Mouse (Mus musculus): ENCODE data around the gene Rps5. TPM values are rescaled to one million over a fixed set of nuclear protein-coding genes. Genes with fewer than 3 reads are reported as not detected.
"Not testable (repeated sequence)": the region's sequence is repeated elsewhere in the genome, so short reads cannot be mapped to it uniquely, and the experiment has no call there.

Gene Rps5
- total RNA-seq (2021), result 100 to 1,000 TPM; 667 to 730 TPM
- long read RNA-seq, experiment 1, transcript Rps5-202 (6 exons, 794 nt), result minor isoform, 6 of 257 reads
- long read RNA-seq, experiment 1, transcript Rps5-201 (6 exons, 761 nt), result major isoform, 235 of 257 reads
- long read RNA-seq, experiment 1, partial matches to known transcripts, result 15 of 257 reads
- long read RNA-seq, experiment 1, other reads (novel, unspliced or antisense), result 1 of 257 reads
- long read RNA-seq, experiment 2, transcript Rps5-201 (6 exons, 761 nt), result major isoform, 226 of 249 reads
- long read RNA-seq, experiment 2, transcript Rps5-202 (6 exons, 794 nt), result minor isoform, 8 of 249 reads
- long read RNA-seq, experiment 2, partial matches to known transcripts, result 13 of 249 reads
- long read RNA-seq, experiment 2, other reads (novel, unspliced or antisense), result 2 of 249 reads

GRCm38 (mm10) chr7:12921705-12922465, at the start of gene Rps5:
TSS of gene Rps5 (plus strand) at chr7:12922290.
- intact Hi-C loops (cut with DNase I; ENCODE audit: low total_unique reads), result loop anchor here (10.0 kb wide), 1 partner anchor 53 kb away; the partner anchor contains the start of gene Zfp446
- peak; percentile 98 for DNase-seq

- DNase-seq, result no peak
- intact Hi-C loops (cut with DNase I; ENCODE audit: low total_unique reads), result no loop called here
Measured at GRCm38 (mm10) chr7:12874301-12874700, 47.8 kb upstream of the Rps5 start.

GRCm38 (mm10) chr7:12880036-12880435, 42.1 kb upstream of the Rps5 start:
- no peak for DNase-seq
- intact Hi-C loops (cut with DNase I; ENCODE audit: low total_unique reads), result no loop called here

DNA sequence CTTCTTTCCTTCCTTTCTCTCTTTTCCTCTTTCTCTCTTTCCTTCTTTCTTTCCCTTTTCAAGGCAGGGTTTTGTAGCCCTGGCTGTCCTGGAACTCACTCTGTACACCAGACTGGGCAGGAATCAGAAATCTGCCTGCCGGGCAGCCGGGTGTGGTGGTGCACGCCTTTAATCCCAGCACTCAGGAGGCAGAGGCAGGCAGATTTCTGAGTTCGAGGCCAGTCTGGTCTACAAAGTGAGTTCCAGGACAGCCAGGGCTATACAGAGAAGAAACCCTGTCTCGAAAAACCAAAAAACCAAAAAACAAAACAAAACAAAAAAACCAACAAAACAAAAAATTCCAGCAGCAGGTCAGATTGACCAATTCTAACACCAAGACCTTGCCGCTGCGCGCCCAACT, 41.6 kb upstream of the Rps5 start:
- intact Hi-C loops (cut with DNase I; ENCODE audit: low total_unique reads); DNase-seq: not testable (repeated sequence)

DNA sequence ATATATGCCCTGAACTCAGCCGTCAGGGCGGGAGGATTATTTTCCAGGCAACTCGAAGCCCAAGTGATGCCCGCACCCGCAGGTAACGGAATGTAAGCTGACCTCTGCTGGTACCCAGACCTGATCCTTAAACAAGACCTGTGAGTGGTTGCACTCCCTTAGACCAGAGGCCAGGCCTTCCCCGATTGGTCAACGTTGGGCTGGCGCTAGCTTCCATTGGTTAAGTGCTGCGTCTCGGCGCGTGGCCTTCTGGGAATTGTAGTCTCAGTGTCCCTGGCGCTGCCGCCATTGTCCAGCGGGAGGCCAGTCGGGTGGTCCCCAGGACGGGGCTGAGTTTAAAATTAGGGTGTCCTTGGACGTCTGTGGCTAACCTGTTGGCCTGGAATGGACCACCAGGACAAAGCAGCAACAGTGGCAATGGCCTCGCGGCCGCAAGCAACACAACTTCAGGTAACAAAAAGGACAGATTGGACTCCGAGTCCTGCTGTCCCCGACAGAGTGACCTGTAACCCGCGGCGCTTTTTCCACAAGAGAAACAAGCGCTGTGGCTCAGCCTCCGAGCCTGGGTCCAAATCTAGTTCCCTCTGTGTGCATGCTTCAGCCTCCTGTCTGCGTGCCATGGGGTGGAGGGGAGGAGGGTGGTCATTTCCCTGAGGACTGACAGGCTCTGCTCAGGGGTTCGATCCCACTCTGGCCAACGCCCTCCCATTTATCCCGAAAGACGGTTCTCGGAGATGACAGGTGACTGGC, 41.0 kb upstream of the Rps5 start, which contains the start of gene Zfp128:
TSS of gene Zfp128 (plus strand) at position 267 of the 750 bp plus-strand sequence.
- intact Hi-C loops (cut with DNase I; ENCODE audit: low total_unique reads), result no loop called here
- DNase-seq, result peak; percentile 95

GRCm38 (mm10) chr7:12886563-12887266, 35.4 kb upstream of the Rps5 start:
- no peak for DNase-seq

GRCm38 (mm10) chr7:12887585-12887984, 34.5 kb upstream of the Rps5 start:
- intact Hi-C loops (cut with DNase I; ENCODE audit: low total_unique reads), result no loop called here
- DNase-seq, result no peak

More at GRCm38 (mm10) chr7:12886563-12887266, 35.4 kb upstream of the Rps5 start:
- intact Hi-C loops (cut with DNase I; ENCODE audit: low total_unique reads), result no loop called here

DNA sequence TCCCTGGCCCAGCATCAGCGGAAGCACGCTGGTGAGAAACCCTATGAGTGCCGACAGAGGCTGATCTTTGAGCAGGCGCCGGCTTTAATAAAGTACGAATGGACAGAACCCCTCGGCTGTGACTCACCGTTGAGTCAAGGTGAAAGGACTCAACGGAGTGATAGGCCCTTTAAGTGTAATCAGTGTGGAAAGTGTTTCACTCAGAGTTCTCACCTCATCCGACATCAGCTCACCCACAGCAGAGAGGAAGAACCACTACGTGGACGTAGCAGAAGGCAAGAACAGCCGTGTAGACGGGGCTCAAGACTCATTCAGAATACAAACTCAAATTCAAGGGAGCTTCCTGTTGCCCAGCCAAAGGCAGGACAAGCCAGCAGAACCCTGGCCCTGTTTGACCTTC, 31.2 kb upstream of the Rps5 start:
- DNase-seq, result no peak
- intact Hi-C loops (cut with DNase I; ENCODE audit: low total_unique reads), result no loop called here

GRCm38 (mm10) chr7:12891334-12891733, 30.8 kb upstream of the Rps5 start:
- no peak for DNase-seq
- intact Hi-C loops (cut with DNase I; ENCODE audit: low total_unique reads), result no loop called here

DNA sequence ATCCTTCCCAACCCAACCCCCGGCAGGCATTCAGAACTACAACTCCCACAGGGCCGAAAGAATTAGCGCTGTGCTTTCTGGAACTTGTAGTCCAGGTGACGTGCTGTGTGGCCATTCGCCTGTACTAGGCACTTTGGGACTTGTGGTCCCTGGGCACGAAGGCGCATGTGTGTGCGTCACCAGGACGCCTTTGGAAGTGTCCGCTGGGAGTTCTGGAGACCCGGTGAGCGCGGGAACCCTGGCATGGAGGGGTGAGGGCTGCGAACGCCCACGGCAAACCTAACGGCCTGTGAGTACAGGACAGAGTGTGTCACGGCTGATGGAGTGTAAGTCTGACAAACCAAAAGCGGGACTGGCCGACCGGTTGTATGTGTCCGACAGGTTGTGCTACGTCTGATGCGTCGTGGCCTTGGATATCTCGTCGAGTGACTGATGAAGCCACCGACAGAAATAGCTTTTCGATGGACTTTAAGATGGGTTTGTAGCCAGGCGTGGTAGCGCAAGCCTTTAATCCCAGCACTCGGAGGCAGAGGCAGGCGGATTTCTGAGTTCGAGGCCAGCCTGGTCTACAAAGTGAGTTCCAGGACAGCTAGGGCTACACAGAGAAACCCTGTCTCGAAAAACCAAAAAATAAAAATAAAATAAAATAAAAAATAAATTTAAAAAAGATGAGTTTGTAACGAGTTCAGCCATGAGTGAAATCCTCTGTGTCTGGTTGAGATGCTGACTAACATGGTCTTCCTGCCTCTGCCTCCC, 24.3 kb upstream of the Rps5 start, which contains the start of gene Zscan22:
TSS of gene Zscan22 (plus strand) at position 161 of the 756 bp plus-strand sequence.
- DNase-seq, result peak; percentile 92
- intact Hi-C loops (cut with DNase I; ENCODE audit: low total_unique reads), result loop anchor here (2.0 kb wide), 1 partner anchor 67 kb away; the partner anchor contains the start of gene Zfp324

GRCm38 (mm10) chr7:12901517-12901916, 20.6 kb upstream of the Rps5 start:
- intact Hi-C loops (cut with DNase I; ENCODE audit: low total_unique reads), result loop anchor here (5.0 kb wide), 1 partner anchor 151 kb away; the partner anchor contains the start of gene Mzf1
- DNase-seq, result no peak

GRCm38 (mm10) chr7:12903623-12904022, 18.5 kb upstream of the Rps5 start:
- intact Hi-C loops (cut with DNase I; ENCODE audit: low total_unique reads), result loop anchor here (5.0 kb wide), 1 partner anchor 149 kb away; the partner anchor contains the start of gene Mzf1
- no peak for DNase-seq

DNA sequence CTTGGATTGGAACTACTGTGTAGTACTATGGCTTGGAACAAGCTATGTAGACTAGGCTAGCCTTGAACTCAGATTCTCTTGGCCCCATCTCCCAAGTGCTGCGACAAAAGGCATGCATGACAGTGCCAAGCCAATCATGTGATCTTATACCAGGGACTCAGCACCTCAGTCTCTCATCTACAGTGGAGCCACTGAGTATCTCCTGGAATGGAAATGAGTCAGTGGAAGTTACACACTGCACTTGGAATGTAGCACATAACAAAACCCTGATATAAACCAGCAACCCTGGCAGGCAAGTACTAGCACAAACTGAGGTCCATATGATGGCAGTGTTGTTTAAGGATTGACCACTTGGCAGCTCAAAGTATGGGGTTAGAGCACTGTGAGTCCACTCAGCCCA, 16.9 kb upstream of the Rps5 start:
- intact Hi-C loops (cut with DNase I; ENCODE audit: low total_unique reads), result no loop called here
- DNase-seq, result no peak

GRCm38 (mm10) chr7:12909498-12909962, 12.6 kb upstream of the Rps5 start:
- intact Hi-C loops (cut with DNase I; ENCODE audit: low total_unique reads), result no loop called here
- DNase-seq, result peak; percentile 53

DNA sequence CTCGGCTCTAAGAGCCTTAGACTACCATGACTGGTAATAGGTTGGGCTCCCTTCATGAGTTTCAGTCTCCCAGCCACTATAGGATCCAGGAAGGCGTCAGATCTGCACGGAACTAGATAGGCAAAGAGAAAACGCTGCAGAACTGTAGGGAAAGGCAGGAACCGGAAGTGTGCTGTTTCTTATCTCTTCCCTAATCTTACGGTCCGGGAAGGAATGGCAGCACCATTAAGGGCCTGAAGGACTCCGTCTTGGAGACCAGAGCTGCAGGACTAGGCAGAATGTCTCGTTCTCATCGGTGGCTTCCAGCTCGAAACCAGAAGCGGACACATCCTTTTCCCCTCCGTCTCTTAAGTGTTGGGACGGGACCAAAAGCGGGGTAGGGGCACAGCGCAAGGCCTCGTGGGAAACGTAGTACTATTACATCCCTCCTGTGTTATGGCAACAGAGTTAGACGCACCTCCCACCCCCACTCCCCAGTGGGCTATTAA, 11.9 kb upstream of the Rps5 start:
- DNase-seq, result peak; percentile 42
- intact Hi-C loops (cut with DNase I; ENCODE audit: low total_unique reads), result loop anchor here (10.0 kb wide), 1 partner anchor 85 kb away; the partner anchor contains the start of genes Slc27a5 and Trim28

DNA sequence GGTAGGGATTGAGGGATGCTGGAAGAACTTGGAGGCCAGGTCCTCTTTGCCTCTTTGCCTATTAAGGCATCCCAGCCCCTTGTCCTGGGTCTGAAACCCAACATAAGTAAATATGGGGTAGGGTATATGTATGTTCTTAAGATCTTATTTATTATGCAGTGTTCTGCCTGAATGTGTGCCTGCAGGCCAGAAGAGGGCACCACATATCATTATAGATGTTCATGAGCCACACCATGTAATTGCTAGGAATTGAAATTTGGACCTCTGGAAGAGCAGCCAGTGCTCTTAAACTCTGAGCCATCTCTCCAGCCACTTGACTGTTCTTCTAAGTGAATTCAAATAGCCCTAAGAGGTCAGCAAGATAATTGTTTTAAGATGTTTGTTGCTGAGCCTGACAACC, 8.5 kb upstream of the Rps5 start:
- intact Hi-C loops (cut with DNase I; ENCODE audit: low total_unique reads), result loop anchor here (10.0 kb wide), 1 partner anchor 81 kb away; the partner anchor contains the start of genes Slc27a5 and Trim28
- no peak for DNase-seq

- intact Hi-C loops (cut with DNase I; ENCODE audit: low total_unique reads), result loop anchor here (10.0 kb wide), 1 partner anchor 54 kb away; the partner anchor contains the start of gene Zfp446
- DNase-seq, result not testable (repeated sequence)
Measured at GRCm38 (mm10) chr7:12920495-12920894, 1.6 kb upstream of the Rps5 start.

GRCm38 (mm10) chr7:12921318-12921704, 779 bp upstream of the Rps5 start:
- DNase-seq, result no peak
- intact Hi-C loops (cut with DNase I; ENCODE audit: low total_unique reads), result loop anchor here (10.0 kb wide), 1 partner anchor 53 kb away; the partner anchor contains the start of gene Zfp446

Measured in gastrocnemius, postnatal 14 days (tissue).